Mouse (Mus musculus) granulocyte monocyte progenitor cell, adult 5-6 weeks (primary cell): ENCODE measurements around the gene Smtnl1. TPM values are rescaled to one million over a fixed set of nuclear protein-coding genes. Genes with fewer than 3 reads are reported as not detected.

ENCODE experiments used
- ATAC-seq: replicated peaks from 2 replicates; pipeline ENCODE4 v1.8.0; 2016; ENCODE audit warnings: mild to moderate bottlenecking, moderate TSS enrichment, inconsistent platforms; ENCODE audit not compliant: poor library complexity, severe bottlenecking
- total RNA-seq, 2 experiments: library from RNA; stranded (forward) in 1 of 2; stranded (reverse) in 1 of 2; fragments of 200-712, 200-1000 nt in 1 of 2; fragments of >200 nt in 1 of 2; fragmentation: Nextera tagmentation in 1 of 2; gene quantifications; 2 replicates each; pipeline ENCODE4 v1.2.3; 2014 to 2017

Gene Smtnl1
- total RNA-seq, 2 experiments from 2014 or later: not detected

GRCm38 (mm10) chr2:84799041-84799561 is 23.4 kb downstream of the Smtnl1 start:
- peak; percentile 76 for ATAC-seq

DNA sequence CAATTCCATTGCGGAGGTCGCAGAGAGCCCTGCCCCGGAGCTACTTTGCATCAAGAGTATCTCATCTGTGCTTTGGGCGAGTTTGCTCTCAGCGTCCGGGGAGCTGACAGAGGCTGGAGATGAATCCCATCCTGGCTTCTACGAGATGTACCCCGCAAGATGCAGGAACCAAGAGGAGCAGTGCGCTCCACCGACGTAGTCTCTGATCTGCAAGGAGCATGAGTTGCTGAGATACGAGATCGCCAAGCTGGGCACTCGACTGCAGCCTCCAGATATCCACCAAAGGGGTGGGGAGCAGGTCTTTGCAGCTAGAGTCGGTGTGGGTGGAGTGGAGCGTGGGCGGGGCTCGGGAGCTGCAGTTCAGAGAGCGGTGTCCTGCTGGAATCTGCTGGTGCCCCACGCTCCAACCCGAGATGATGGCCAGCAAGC is 23.9 kb downstream of the Smtnl1 start, which contains the start of gene Ube2l6:
Ube2l6 (plus strand) TSS at position 336 of the 429 bp plus-strand sequence.
- ATAC-seq: peak; percentile 51

DNA sequence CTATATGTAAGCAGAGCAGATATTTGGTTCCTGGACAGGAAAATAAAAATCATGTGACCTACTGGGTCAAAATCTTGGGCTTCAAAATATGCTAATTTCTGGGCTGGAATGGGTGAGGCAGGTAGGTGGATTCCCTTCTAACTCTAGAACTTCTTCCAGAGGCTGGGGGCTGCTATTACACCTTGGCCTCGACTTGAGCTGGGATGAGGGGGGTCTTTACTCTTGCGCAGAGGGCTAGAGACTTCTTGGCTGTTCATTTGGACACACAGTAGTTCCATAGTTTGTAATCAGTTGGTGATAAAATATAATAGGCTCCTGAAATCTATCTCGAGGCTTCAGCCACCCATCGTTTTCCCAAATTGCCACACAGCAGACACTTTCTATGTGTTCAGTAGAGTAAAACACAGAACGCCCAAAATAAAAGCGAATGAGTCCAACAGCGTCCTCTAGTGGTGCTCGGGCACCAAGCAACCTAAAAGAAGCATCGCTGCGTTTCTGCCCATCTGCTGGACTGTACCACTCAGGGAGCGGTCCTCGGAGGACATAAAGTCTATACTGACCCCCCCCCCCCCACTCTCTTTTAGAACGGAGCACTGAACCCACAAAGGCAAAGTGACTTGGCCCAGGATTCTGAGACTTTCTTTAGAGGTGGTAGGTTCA is 24.5 kb downstream of the Smtnl1 start:
- peak; percentile 55 for ATAC-seq

- ATAC-seq: peak; percentile 23
Measured at GRCm38 (mm10) chr2:84793871-84794270, 28.6 kb downstream of the Smtnl1 start.

DNA sequence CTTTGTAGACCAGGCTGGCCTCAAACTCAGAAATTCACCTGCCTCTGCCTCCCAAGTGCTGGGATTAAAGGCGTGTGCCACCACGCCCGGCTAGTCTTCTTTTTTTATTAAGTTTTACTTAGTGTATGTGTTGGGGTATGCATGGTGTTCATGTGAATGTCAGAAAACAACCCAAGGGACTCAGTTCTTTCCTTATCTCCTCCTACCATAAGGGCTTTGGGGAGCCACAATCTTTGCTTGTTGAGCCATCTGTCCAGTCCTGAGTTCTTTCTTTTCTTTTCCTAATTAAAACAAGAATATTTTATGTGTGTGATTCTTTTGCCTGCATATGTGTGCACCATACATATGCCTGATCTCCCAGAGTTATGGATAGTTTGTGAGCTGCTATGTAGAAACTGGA is 29.3 kb downstream of the Smtnl1 start:
- no peak for ATAC-seq

GRCm38 (mm10) chr2:84792516-84792915 is 29.9 kb downstream of the Smtnl1 start:
- ATAC-seq: no peak

GRCm38 (mm10) chr2:84790418-84790817 is 32.0 kb downstream of the Smtnl1 start:
- ATAC-seq: no peak

GRCm38 (mm10) chr2:84788316-84788715 is 34.1 kb downstream of the Smtnl1 start:
- ATAC-seq: peak; percentile 83

DNA sequence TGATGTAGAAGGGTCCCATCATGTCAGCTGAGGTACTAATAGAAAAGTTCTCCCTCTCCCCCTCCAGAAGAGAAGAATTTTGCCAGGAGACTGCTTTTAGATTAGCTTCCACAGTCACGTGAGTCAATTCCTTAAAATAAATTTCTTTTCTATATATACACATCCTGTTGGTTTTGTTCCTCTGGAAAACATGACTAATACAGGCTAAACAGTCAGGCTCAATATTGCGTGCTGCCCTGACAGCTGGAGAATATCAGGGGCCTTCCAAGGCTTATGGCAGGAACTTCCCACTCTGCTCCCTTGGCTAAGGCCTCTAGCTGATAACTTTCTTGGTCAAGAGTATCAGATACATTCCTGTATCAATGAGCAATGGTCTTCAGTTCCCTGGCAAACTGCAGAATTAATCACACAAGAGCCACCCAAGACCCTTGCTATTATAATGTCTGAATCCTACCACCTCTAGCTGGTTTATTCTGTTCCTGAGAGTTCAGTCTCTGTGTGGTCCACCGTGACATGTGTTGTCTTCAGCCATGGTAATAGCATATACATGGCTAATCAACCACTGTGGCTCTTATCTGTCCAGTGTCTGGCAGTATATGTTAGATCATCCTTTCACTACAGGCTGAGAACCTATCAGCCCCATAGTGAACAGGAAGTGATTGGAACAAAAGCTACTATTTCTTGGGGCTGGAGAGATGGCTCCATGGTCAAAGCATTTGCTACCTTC is 38.4 kb downstream of the Smtnl1 start:
- no peak for ATAC-seq

GRCm38 (mm10) chr2:84783315-84783714 is 39.1 kb downstream of the Smtnl1 start:
- ATAC-seq: peak; percentile 70

- peak; percentile 79 for ATAC-seq
Measured at GRCm38 (mm10) chr2:84779210-84779609, 43.2 kb downstream of the Smtnl1 start.

- ATAC-seq: no peak
Measured at GRCm38 (mm10) chr2:84777706-84778105, 44.7 kb downstream of the Smtnl1 start.

- peak; percentile 52 for ATAC-seq
Measured at GRCm38 (mm10) chr2:84775665-84776064, 46.8 kb downstream of the Smtnl1 start.

DNA sequence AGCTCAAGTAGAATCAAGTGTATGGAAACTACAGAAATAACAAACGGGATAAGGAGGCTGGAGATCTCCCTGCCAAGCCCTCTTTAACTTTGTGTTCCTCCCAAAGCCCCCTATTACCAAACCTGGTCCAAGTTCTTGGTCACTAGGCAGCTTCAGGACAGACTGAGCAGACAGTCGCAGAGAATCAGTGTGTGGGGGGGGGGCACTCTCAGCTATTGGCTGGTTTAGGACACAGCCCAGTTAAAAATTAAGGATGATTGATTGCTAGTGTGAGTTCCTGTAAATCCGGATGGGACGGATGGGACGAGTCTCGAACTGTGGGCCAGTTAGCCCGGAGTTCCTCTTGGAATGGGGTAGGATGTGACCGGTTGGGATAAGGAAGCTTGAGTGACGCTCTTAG is 47.2 kb downstream of the Smtnl1 start, which contains the start of gene Serping1:
Serping1 (minus strand) TSS at position 204 of the 400 bp plus-strand sequence.
- no peak for ATAC-seq

GRCm38 (mm10) chr2:84774751-84775150 is 47.7 kb downstream of the Smtnl1 start:
- no peak for ATAC-seq

GRCm38 (mm10) chr2:84773195-84773594 is 49.3 kb downstream of the Smtnl1 start:
- ATAC-seq: no peak

DNA sequence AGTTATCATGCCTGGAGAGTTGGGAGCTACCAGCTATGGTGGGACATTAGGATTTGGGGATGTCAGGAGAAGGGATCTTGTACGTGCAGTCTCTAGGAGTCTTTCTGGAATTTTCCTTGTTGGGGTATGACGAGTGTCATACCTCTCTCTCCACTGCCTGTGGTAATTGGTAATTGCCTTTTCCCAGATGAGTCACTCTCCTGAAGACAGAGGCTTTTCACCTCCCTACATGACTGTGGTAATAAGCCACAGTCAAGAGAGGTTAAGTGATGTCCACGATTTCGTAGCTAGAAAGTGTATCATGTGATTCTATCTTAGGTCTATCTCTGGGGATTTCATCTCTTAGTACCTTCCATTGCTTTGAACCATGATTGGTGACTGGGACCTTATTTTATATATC is 50.0 kb downstream of the Smtnl1 start:
- no peak for ATAC-seq

DNA sequence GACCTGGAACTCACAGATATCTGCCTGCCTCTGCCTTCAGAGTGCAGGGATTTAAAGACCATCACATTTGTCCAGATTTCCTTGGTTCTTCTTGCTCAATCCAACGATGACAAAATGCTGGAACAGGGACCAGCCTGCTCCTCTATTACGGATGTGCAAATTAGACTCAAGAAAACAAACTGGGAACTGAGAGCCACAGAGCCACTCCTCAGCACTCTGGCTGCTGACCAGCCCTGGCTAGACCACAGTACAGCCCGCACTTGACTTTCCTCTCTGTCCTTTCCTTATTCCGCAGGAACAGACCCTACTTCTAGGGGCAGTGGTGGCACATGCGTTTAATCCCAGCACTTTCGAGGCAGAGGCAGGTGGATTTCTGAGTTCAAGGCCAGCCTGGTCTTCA is 52.0 kb downstream of the Smtnl1 start:
- ATAC-seq: no peak

DNA sequence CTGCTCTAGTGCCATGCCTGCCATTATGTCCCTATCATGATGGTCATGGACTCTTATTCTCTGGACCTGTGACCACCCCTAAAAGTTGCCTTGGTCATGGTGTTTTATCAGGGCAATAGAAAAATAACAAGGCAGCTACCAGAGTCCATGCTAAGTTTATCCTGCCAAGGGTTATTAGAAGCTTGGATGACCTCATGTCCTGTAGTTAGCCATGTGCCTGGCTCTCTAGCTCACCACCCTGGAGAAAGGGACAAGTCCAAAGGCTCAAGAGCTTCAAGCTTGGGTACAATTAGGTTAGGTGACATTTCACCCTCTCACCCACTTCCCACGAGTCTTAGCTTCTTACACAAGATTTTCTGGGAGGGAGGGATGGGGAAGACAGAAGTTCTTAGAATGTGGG is 59.6 kb downstream of the Smtnl1 start:
- ATAC-seq: no peak

DNA sequence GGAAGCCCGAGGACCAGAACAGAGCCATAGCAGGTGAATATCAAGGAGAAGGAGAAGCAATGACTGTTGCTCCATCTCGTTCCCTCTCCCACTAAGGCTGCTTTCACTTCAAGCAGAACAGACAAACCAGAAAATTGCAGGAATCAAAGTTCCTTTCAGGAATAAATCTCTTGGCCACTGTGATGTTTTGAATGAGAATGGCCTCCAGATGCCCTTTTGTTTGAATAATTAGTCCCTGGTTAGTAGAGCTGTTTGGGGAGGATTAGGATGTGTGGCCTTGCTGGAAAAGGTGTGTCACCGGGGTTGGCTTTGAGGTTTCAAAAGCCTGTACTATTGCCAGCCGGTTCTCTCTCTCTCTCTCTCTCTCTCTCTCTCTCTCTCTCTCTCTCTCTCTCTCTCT is 60.2 kb downstream of the Smtnl1 start:
- no peak for ATAC-seq

DNA sequence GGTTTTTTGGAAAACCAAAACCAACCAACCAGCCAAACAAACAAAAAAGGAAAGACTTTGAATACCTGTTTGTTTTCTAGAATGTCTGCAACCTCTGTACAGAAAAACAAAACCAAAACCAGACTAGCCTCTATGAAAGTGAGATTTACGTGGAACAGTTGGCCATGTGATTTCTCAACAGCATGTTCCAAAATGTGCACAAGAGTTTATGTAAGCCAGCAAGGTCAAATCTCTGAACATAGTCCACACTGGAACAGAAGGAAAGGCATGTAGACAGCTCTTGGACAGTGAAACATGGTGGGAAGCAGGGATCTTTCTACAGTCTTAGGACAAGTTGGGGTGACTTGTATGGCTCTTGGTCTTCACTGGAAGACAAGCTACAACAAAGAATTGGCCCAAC is 60.6 kb downstream of the Smtnl1 start:
- ATAC-seq: no peak
